Mouse (Mus musculus) heart, postnatal 14 days (tissue): ENCODE results near the gene Zswim3. TPM values are rescaled to one million over a fixed set of nuclear protein-coding genes. Genes with fewer than 3 reads are reported as not detected.
A peak's percentile ranks its signal among the peaks of the same experiment; 100 is the strongest.

Experiments
- DNase-seq, 2 experiments: peaks; one replicate each; pipeline ENCODE4 v3.0.0; 2021 to 2022
- intact Hi-C: fragments of 180-260 bp; cut with DNase I; formaldehyde crosslinking; loops from one replicate; pipeline ENCODE4 v1.15.1; 2025
- long read RNA-seq, 2 experiments: library from polyadenylated mRNA; stranded (forward); transcript quantifications; one replicate each; pipeline ENCODE4 v2.0.0; 2021
- total RNA-seq, 2 experiments: library from RNA; stranded (reverse); gene quantifications; 2 replicates each; pipeline ENCODE4 v1.2.3; 2021

Zswim3 gene
- 1 to 10 TPM; 2.4 to 2.6 TPM for total RNA-seq
- long read RNA-seq, experiment 1, partial matches to known transcripts, result 0 of 5 reads
- long read RNA-seq, experiment 1, other reads (novel, unspliced or antisense), result 1 of 5 reads
- long read RNA-seq, experiment 2, transcript Zswim3-201 (2 exons, 2,708 nt), result major isoform, 7 of 7 reads
- long read RNA-seq, experiment 2, partial matches to known transcripts, result 0 of 7 reads
- long read RNA-seq, experiment 2, other reads (novel, unspliced or antisense), result 0 of 7 reads

GRCm38 (mm10) chr2:164804533-164805331 is at the start of gene Zswim3, which contains the start of gene Acot8:
Zswim3 (plus strand) TSS chr2:164805098.
Acot8 (minus strand) TSS chr2:164804882.
- peak; percentile 96 to 97 for DNase-seq
- intact Hi-C loops, result no loop called here

GRCm38 (mm10) chr2:164757841-164758240 is 47.1 kb upstream of the Zswim3 start:
- no peak for DNase-seq
- intact Hi-C loops, result no loop called here

- intact Hi-C loops, result no loop called here
- DNase-seq, result no peak
Measured at GRCm38 (mm10) chr2:164758692-164759091, 46.2 kb upstream of the Zswim3 start.

- intact Hi-C loops, result no loop called here
- no peak for DNase-seq
Measured at GRCm38 (mm10) chr2:164760059-164760833, 44.7 kb upstream of the Zswim3 start.

- DNase-seq, result no peak
- intact Hi-C loops, result no loop called here
Measured at GRCm38 (mm10) chr2:164761502-164761901, 43.4 kb upstream of the Zswim3 start.

GRCm38 (mm10) chr2:164761971-164762370 is 42.9 kb upstream of the Zswim3 start:
- no peak for DNase-seq
- intact Hi-C loops, result no loop called here

- no peak for DNase-seq
- intact Hi-C loops, result no loop called here
Measured at GRCm38 (mm10) chr2:164762593-164762992, 42.3 kb upstream of the Zswim3 start.

- no peak for DNase-seq
- intact Hi-C loops, result no loop called here
Measured at GRCm38 (mm10) chr2:164765841-164766240, 39.1 kb upstream of the Zswim3 start.

GRCm38 (mm10) chr2:164767812-164768540 is 36.9 kb upstream of the Zswim3 start:
- peak in 1 of 2 experiments; percentile 26 for DNase-seq
- intact Hi-C loops, result no loop called here

GRCm38 (mm10) chr2:164769258-164770037 is 35.5 kb upstream of the Zswim3 start, which contains the start of gene Ube2c:
Ube2c (plus strand) TSS chr2:164769898.
- intact Hi-C loops, result no loop called here
- peak; percentile 95 to 98 for DNase-seq

GRCm38 (mm10) chr2:164770279-164770678 is 34.6 kb upstream of the Zswim3 start:
- no peak for DNase-seq
- intact Hi-C loops, result no loop called here

- intact Hi-C loops, result no loop called here
- no peak for DNase-seq
Measured at GRCm38 (mm10) chr2:164771123-164771522, 33.8 kb upstream of the Zswim3 start.

- intact Hi-C loops, result no loop called here
- no peak for DNase-seq
Measured at GRCm38 (mm10) chr2:164773229-164773988, 31.5 kb upstream of the Zswim3 start.

GRCm38 (mm10) chr2:164773989-164774364 is 30.9 kb upstream of the Zswim3 start:
- DNase-seq, result no peak
- intact Hi-C loops, result no loop called here

- intact Hi-C loops, result no loop called here
- DNase-seq, result no peak
Measured at GRCm38 (mm10) chr2:164776130-164776529, 28.8 kb upstream of the Zswim3 start.

- intact Hi-C loops, result no loop called here
Measured at GRCm38 (mm10) chr2:164776801-164777200, 28.1 kb upstream of the Zswim3 start.

GRCm38 (mm10) chr2:164777246-164778014 is 27.5 kb upstream of the Zswim3 start:
- intact Hi-C loops, result no loop called here
- no peak for DNase-seq

More at GRCm38 (mm10) chr2:164776801-164777200, 28.1 kb upstream of the Zswim3 start:
- no peak for DNase-seq

GRCm38 (mm10) chr2:164778015-164778287 is 26.9 kb upstream of the Zswim3 start:
- intact Hi-C loops, result no loop called here
- DNase-seq, result no peak
